Mouse (Mus musculus) embryonic facial prominence, embryonic 12.5 days (tissue): ENCODE measurements around the gene Glrx3. TPM values are rescaled to one million over a fixed set of nuclear protein-coding genes. Genes with fewer than 3 reads are reported as not detected.
A peak's percentile ranks its signal among the peaks of the same experiment; 100 is the strongest.

Source experiments
- ATAC-seq: fragments of 200-750 bp; cut with Nextera tagmentation; 2 replicates; pipeline ENCODE4 v1.8.0; 2017; ENCODE audit not compliant: insufficient number of reproducible peaks, insufficient read depth, low FRiP score, low TSS enrichment
- H3K27ac ChIP-seq: fragments of 300-500 bp; sonication (generic); 2 replicates; pipeline ENCODE4 v1.5.1; 2016; ENCODE audit warnings: mild to moderate bottlenecking
- H3K27me3 ChIP-seq: fragments of 300-500 bp; sonication (generic); 2 replicates; pipeline ENCODE4 v1.6.1; 2016; ENCODE audit warnings: mild to moderate bottlenecking, moderate library complexity
- H3K36me3 ChIP-seq: fragments of 300-500 bp; sonication (generic); 2 replicates; pipeline ENCODE4 v1.6.1; 2016; ENCODE audit warnings: mild to moderate bottlenecking
- H3K4me1 ChIP-seq: fragments of 300-500 bp; sonication (generic); 2 replicates; pipeline ENCODE4 v1.6.1; 2016
- H3K4me2 ChIP-seq: fragments of 300-500 bp; sonication (generic); replicated peaks from 2 replicates; pipeline ENCODE4 v1.6.1; 2016; ENCODE audit warnings: mild to moderate bottlenecking, moderate library complexity
- H3K4me3 ChIP-seq: fragments of 300-500 bp; sonication (generic); 2 replicates; pipeline ENCODE4 v1.5.1; 2016; ENCODE audit warnings: mild to moderate bottlenecking
- H3K9ac ChIP-seq: fragments of 300-500 bp; sonication (generic); 2 replicates; pipeline ENCODE4 v1.6.1; 2016; ENCODE audit warnings: mild to moderate bottlenecking, moderate library complexity
- H3K9me3 ChIP-seq: fragments of 300-500 bp; sonication (generic); 2 replicates; pipeline ENCODE4 v1.6.1; 2016; ENCODE audit warnings: mild to moderate bottlenecking, moderate library complexity
- WGBS: fragments of 180-500 bp; shearing (Covaris S2); methylation state at CpG from one replicate; pipeline ENCODE4 v1.1.7; 2016; 5-methylcytosine and 5-hydroxymethylcytosine counted together
- polyA plus RNA-seq: library from polyadenylated mRNA; unstranded; fragments of >200 nt; fragmentation: Nextera tagmentation; extraction: Ambion mirVana; gene quantifications from 2 replicates; pipeline ENCODE4 v1.2.1, GENCODE M21; 2016

Glrx3 gene
- 243 and 255 TPM in 2 replicates for polyA plus RNA-seq

DNA sequence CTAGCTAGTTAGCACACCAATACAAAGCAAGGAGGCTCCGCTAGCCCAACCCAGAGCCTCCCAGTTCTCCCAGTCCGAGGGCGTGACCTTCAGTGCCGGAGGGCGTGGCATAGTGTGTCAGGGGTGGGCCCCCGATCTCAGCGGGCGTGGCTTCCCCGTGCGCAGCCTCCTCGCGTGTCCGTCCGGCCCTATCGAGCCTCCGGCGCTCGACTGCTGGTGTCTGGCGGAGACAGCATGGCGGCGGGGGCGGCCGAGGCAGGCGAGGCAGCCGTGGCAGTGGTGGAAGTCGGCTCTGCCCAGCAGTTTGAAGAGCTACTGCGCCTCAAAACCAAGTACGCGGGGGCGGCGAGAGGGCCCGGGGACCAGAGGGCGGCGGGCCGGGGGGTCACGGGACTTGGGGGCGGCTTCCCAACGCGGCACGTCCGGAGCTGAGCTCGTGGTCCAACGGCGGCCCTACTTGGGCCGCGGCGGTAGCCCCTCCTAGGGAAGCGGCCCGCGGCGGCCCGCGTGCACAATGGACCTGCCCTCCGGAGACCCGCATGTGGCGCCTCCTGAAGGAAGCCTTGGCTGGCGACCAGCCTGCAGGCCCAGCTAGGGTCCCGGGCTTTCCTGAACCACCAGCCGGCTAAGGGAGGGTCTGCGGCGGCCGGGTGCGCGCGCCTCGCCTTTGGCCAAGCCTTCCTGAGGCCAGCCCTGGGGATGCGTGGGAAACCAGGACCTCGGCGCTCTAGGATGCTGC is at the start of gene Glrx3:
Gene Glrx3, plus strand, starts transcription at position 175 of the 739 bp plus-strand sequence.
- ATAC-seq, result peak; percentile 89
- no peaks in the 10 kb centered on the region for H3K9me3 ChIP-seq
- no peaks in the 10 kb centered on the region for H3K36me3 ChIP-seq
- H3K4me1 ChIP-seq, result peaks cover 18% of the 10 kb centered on the region
- 1% methylated on average over 69 of the region's 69 CpGs for WGBS
- peak within 1 kb of the TSS; percentile 71 for H3K4me2 ChIP-seq
- peak within 1 kb of the TSS; percentile 99 for H3K4me3 ChIP-seq
- no peaks in the 10 kb centered on the region for H3K27me3 ChIP-seq
- H3K27ac ChIP-seq, result peak within 1 kb of the TSS; percentile 88
- H3K9ac ChIP-seq, result peak within 1 kb of the TSS; percentile 93

DNA sequence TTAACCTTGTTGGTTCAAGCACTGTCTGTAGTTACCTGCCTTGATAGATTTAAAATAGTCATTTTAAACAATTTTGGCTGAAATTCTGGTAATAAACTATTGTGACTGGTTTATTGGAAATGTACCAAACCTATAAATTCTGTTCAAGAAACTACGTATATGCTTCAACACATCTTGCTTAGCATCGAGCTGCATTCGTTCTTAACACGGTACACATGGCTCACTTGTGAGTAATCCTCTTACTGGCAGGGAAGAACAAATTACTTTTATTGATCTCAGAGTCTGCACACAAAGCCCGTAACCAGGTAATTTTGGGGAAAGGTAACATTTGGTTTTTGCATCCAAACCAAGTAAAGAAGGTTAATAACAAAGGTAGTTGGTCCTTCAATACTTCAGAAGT is 49.6 kb upstream of the Glrx3 start:
- no peak for ATAC-seq

GRCm38 (mm10) chr7:137395421-137395820 is 42.0 kb upstream of the Glrx3 start:
- no peak for ATAC-seq
- Histone ChIP-seq H3K27me3 (no peaks in the 10 kb centered on the region), H3K4me1 (no peaks in the 10 kb centered on the region), H3K4me3 (no peak overlapping the region), H3K4me2 (no peak overlapping the region), H3K9me3 (no peaks in the 10 kb centered on the region), H3K9ac (no peak overlapping the region), H3K36me3 (no peaks in the 10 kb centered on the region), H3K27ac (no peak overlapping the region)
- 92% methylated on average over 4 of the region's 4 CpGs for WGBS

More for the DNA sequence above, 49.6 kb upstream of the Glrx3 start:
- Histone ChIP-seq H3K27me3 (no peaks in the 10 kb centered on the region), H3K9ac (no peak overlapping the region), H3K4me1 (no peaks in the 10 kb centered on the region), H3K9me3 (no peaks in the 10 kb centered on the region), H3K4me3 (no peak overlapping the region), H3K4me2 (no peak overlapping the region), H3K27ac (no peak overlapping the region), H3K36me3 (no peaks in the 10 kb centered on the region)
- 85% methylated on average over 5 of the region's 5 CpGs for WGBS

DNA sequence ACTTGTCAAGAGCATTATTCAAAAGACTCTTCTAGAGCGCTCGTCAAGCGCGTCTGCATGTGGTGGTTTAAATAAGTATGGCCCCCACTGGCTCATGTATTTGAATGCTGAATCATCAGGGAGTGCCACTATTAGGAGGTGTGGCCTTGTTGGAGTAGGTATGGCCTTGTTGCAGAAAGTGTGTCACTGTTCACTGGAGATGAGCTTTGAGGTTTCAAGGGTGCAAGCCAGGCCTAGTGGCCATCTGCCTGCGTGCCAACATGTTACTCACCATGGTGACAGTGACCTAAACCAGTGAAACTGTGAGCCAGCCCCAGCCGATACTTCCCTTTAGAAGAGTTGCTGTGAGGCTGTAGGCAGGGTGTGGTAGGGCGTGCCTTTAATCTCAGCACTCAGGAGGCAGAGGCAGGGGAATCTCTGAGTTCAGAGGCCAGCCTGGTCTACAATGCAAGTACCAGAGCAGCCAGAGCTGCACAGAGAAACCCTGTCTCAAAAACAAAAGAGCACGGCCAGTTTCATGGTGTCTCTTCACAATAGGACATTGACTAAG is 40.0 kb upstream of the Glrx3 start:
- no peak overlapping the region for H3K4me3 ChIP-seq
- no peak overlapping the region for H3K4me2 ChIP-seq
- H3K36me3 ChIP-seq, result no peaks in the 10 kb centered on the region
- WGBS, result 92% methylated on average over 8 of the region's 8 CpGs
- H3K9ac ChIP-seq, result no peak overlapping the region
- peaks cover 4% of the 10 kb centered on the region; the same call in 1 of the 2 replicates for H3K9me3 ChIP-seq
- no peaks in the 10 kb centered on the region for H3K27me3 ChIP-seq
- H3K4me1 ChIP-seq, result no peaks in the 10 kb centered on the region
- no peak overlapping the region for H3K27ac ChIP-seq
- ATAC-seq, result no peak

- no peaks in the 10 kb centered on the region for H3K36me3 ChIP-seq
- no peak overlapping the region for H3K4me2 ChIP-seq
- no peak overlapping the region for H3K4me3 ChIP-seq
- no peaks in the 10 kb centered on the region for H3K27me3 ChIP-seq
- ATAC-seq, result no peak
- peaks cover 4% of the 10 kb centered on the region; the same call in 1 of the 2 replicates for H3K9me3 ChIP-seq
- no peak overlapping the region for H3K27ac ChIP-seq
- no peak overlapping the region for H3K9ac ChIP-seq
- H3K4me1 ChIP-seq, result no peaks in the 10 kb centered on the region
- WGBS, result 87% methylated on average over 4 of the region's 4 CpGs
Observed at GRCm38 (mm10) chr7:137398973-137399372, 38.4 kb upstream of the Glrx3 start.

GRCm38 (mm10) chr7:137404146-137404545 is 33.3 kb upstream of the Glrx3 start:
- no peaks in the 10 kb centered on the region for H3K36me3 ChIP-seq
- no peak for ATAC-seq
- no peak overlapping the region for H3K4me3 ChIP-seq
- WGBS, result 81% methylated on average over 2 of the region's 2 CpGs
- no peak overlapping the region for H3K4me2 ChIP-seq
- no peaks in the 10 kb centered on the region for H3K4me1 ChIP-seq
- no peak overlapping the region for H3K27ac ChIP-seq
- no peaks in the 10 kb centered on the region for H3K27me3 ChIP-seq
- H3K9ac ChIP-seq, result no peak overlapping the region
- peaks cover 4% of the 10 kb centered on the region; the same call in 1 of the 2 replicates for H3K9me3 ChIP-seq

DNA sequence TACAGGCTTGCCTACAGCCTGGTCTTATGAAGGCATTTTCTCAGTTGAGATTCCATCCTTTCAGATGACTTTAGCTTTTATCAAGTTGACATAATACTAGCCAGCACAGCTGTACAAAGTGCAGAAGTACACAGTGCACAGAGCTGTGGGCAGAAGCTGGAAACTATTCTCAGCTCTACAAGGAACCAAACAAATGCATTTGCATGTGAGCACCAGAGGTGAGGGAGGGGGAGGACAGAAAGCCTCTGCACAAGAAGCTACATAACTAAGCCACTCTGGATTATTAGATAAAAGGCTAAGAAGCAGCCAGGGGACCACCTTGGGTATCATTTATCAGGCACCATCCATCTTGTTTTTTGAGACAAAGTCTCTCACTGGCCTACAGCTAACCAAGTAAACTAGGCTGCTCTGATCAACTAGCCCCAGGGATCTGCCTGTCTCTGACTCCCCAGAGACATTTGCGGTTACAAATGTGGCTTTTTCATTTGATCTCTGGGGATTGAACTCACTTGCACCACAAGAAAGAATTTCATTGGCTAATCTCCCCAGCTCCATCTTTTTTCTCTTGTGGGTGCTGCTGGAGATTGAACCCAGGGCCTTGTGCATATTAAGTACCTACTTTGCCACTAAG is 29.9 kb upstream of the Glrx3 start:
- WGBS, result 86% methylated on average over 1 of the region's 1 CpGs
- H3K27ac ChIP-seq, result no peak overlapping the region
- H3K9ac ChIP-seq, result no peak overlapping the region
- no peaks in the 10 kb centered on the region for H3K9me3 ChIP-seq
- no peaks in the 10 kb centered on the region for H3K36me3 ChIP-seq
- H3K4me2 ChIP-seq, result no peak overlapping the region
- H3K27me3 ChIP-seq, result no peaks in the 10 kb centered on the region
- 0 out of 2 replicates have a peak, but pooled peaks cover 4% of the 10 kb centered on the region for H3K4me1 ChIP-seq
- ATAC-seq, result no peak
- no peak overlapping the region for H3K4me3 ChIP-seq

GRCm38 (mm10) chr7:137410337-137411197 is 26.8 kb upstream of the Glrx3 start, which contains the start of gene 9430038I01Rik:
Gene 9430038I01Rik (minus strand): TSS chr7:137410762.
- peak within 1 kb of the TSS; percentile 55 for H3K9ac ChIP-seq
- H3K4me2 ChIP-seq, result peak within 1 kb of the TSS; percentile 58
- under 1% methylated on average over 62 of the region's 63 CpGs for WGBS
- ATAC-seq, result peak; percentile 99
- H3K36me3 ChIP-seq, result no peaks in the 10 kb centered on the region
- no peaks in the 10 kb centered on the region for H3K27me3 ChIP-seq
- peak within 1 kb of the TSS; percentile 85 for H3K27ac ChIP-seq
- H3K4me1 ChIP-seq, result 0 out of 2 replicates have a peak, but pooled peaks cover 4% of the 10 kb centered on the region
- H3K9me3 ChIP-seq, result no peaks in the 10 kb centered on the region
- H3K4me3 ChIP-seq, result peak within 1 kb of the TSS; percentile 82

DNA sequence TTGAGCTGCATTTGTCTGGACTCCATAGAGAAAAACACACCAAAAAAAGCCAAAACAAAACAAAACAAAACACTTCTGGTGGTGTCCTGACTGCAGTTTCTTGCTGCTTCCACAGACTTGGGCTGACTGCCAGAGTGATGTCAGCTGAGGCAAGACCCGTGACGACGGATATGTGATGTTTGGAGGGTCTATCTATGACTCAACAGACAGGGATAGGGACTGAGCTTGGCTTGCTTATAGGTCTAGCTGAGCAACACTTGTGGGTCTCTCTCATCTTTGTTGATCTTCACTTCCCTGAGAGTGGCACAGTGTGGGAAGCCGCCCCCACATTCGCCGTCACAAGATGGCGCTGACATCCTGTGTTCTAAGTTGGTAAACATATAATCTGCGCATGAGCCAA is 22.7 kb upstream of the Glrx3 start:
- Histone ChIP-seq H3K9me3 (no peaks in the 10 kb centered on the region), H3K27ac (no peak overlapping the region), H3K4me1 (0 out of 2 replicates have a peak, but pooled peaks cover 4% of the 10 kb centered on the region), H3K4me3 (no peak overlapping the region), H3K9ac (no peak overlapping the region), H3K36me3 (no peaks in the 10 kb centered on the region), H3K27me3 (no peaks in the 10 kb centered on the region), H3K4me2 (no peak overlapping the region)
- 92% methylated on average over 8 of the region's 8 CpGs for WGBS
- ATAC-seq, result no peak

GRCm38 (mm10) chr7:137420550-137420949 is 16.9 kb upstream of the Glrx3 start:
- Histone ChIP-seq H3K4me2 (no peak overlapping the region), H3K27ac (no peak overlapping the region), H3K4me1 (no peaks in the 10 kb centered on the region), H3K9ac (no peak overlapping the region), H3K4me3 (no peak overlapping the region), H3K9me3 (no peaks in the 10 kb centered on the region), H3K27me3 (no peaks in the 10 kb centered on the region), H3K36me3 (no peaks in the 10 kb centered on the region)
- no peak for ATAC-seq
- WGBS, result 93% methylated on average over 2 of the region's 2 CpGs

DNA sequence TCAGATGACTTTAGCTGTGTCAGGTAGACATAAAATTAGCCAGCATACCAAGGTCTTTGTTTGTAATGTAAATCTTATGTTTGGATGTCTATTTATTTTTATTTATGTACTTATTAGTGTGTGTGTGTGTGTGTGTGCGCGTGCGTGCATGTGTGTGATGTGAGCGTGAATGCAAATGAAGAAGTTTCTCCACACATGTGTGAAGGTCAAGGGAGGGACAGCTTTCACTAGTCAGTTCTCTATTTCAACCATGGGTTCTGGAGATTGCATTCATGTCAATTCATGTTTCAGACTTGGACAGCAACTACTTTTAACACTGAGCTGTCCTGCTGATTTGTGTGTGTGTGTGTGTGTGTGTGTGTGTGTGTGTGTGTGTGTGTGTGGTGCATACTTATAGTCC is 16.2 kb upstream of the Glrx3 start:
- Histone ChIP-seq H3K9me3 (no peaks in the 10 kb centered on the region), H3K9ac (no peak overlapping the region), H3K4me3 (no peak overlapping the region), H3K36me3 (no peaks in the 10 kb centered on the region), H3K4me2 (no peak overlapping the region), H3K4me1 (no peaks in the 10 kb centered on the region), H3K27me3 (no peaks in the 10 kb centered on the region), H3K27ac (no peak overlapping the region)
- ATAC-seq, result no peak
- WGBS, result 93% methylated on average over 4 of the region's 4 CpGs
